Mouse (Mus musculus): ENCODE data around the gene Lrrn2. TPM values are rescaled to one million over a fixed set of nuclear protein-coding genes. Genes with fewer than 3 reads are reported as not detected.

Gene Lrrn2
- total RNA-seq, 2 experiments from 2014 or later, result not detected

DNA sequence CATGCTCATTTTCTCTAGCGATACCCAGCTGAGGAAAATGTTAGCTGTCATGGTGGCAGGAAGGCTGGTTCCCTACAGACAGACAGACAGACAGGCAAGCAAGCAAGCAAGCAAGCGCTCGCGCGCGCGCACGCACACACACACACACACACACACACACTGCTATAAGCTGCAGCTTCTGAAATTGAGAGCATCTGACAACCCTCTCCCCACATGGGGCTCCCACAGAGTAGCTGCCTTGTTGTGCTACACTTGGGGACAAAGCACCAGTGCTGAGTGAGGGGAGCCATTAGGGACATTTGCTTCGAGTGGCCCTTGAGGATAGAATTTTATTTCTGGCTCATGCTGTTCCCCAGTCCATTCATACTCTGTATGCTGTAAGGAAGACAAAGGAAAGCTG lies 42.2 kb downstream of the Lrrn2 start:
- no peak for ATAC-seq (replicated peaks; ENCODE audit: low FRiP score, poor library complexity, severe bottlenecking)

DNA sequence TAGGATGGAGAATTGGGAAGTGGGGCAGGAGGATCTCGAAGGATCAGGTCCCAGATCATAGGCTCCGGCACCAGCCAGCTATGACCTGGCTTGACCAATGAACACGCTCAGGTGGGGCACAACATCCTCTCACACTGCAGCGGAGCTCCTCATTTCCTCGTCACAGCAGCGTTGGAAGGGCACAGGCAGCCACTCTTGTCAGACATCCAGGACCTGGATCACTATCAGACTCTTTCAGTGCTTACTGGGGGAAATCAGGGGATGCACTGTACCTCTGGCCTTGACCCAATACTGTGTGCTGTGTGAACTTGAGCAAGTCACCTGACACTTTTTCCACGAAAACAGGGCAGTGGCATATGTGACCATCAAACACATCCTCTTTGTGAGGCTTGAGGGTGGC lies 45.2 kb downstream of the Lrrn2 start:
- no peak for ATAC-seq (replicated peaks; ENCODE audit: low FRiP score, poor library complexity, severe bottlenecking)

DNA sequence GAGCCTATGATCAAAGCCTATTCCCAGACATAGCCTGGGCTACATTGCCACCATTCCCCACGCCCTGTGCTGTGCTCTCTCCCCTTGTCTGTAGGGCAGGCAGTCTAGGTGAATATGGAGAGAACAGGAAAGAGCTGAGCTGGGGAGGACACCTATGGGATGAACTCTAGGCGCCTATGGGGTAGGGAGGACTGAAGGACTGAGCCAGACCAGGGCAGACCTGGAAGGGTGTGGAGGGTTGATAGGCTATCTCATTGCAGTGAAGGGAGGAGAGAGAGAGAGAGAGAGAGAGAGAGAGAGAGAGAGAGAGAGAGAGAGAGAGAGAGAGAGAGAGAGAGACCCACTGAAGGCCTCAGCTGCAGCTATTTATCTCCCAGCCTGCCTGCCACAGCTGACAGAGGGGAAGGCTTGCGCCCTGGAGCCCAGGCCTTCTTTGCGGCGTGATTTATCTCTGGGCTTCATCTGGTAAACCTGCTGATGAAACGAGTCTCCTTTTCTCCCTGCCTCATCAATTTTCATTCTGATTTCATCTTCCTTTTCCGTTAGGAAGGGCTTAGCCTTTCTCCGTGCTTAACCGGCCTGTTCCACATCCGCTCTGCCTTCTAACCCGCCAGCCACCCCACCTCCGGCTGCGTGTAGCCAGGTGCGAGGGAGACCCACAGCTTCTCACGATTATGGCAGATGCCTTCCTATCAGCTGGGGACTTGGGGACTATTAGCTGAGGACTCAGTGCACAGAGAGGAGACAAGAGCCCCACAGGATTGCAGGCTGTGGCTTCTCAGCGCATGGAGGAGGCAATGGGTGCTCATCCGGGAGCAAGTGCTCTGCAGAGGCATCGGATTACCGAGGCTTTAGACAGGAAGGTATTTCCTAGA lies 48.2 kb downstream of the Lrrn2 start:
- ATAC-seq (replicated peaks; ENCODE audit: low FRiP score, poor library complexity, severe bottlenecking), result no peak

- no peak for ATAC-seq (replicated peaks; ENCODE audit: low FRiP score, poor library complexity, severe bottlenecking)
Measured at GRCm38 (mm10) chr1:132928907-132929250, 48.8 kb downstream of the Lrrn2 start.

DNA sequence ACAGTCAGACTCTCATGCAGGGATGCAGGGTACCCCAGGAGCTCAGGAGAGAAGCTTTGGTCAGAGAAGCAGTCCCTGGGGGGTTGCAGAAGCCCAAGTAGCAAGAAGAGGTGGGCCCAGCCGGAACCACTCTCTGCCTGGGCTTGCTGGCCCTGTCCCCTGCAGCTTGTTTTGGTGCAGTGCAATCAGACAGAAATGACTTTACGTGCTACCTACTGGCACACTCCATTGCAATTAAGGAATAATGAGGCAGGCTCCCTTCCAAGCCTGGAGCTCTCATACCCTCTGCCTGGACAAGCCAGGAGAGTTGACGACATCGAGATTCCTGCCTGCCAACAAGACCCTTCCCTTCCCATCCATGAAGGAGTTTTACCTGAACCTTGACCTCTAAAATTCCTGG lies 50.2 kb downstream of the Lrrn2 start:
- no peak for ATAC-seq (replicated peaks; ENCODE audit: low FRiP score, poor library complexity, severe bottlenecking)

GRCm38 (mm10) chr1:132932421-132932820 lies 52.3 kb downstream of the Lrrn2 start:
- ATAC-seq (replicated peaks; ENCODE audit: low FRiP score, poor library complexity, severe bottlenecking), result no peak

DNA sequence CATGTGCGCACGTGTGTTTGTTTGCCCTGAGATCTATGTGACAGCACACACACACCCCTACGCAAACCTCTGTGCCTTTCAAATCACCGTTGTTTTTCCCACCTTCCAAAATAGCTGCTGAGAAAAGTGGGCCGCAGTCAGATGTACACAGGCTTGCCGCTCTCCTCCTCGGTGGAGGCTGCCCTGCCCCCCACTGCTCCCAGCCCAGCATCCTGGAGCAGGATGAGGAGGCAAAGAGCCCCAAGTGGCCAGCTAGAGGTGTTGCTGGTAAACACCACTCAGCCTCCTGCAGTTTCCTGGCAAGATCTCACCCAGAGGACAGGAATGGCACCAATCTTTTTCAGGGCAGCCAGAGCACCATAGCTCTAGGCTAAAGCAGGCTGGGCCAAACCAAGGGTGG lies 54.8 kb downstream of the Lrrn2 start:
- ATAC-seq (replicated peaks; ENCODE audit: low FRiP score, poor library complexity, severe bottlenecking), result no peak

- ATAC-seq (replicated peaks; ENCODE audit: low FRiP score, poor library complexity, severe bottlenecking), result no peak
Measured at GRCm38 (mm10) chr1:132937296-132938030, 57.4 kb downstream of the Lrrn2 start.

DNA sequence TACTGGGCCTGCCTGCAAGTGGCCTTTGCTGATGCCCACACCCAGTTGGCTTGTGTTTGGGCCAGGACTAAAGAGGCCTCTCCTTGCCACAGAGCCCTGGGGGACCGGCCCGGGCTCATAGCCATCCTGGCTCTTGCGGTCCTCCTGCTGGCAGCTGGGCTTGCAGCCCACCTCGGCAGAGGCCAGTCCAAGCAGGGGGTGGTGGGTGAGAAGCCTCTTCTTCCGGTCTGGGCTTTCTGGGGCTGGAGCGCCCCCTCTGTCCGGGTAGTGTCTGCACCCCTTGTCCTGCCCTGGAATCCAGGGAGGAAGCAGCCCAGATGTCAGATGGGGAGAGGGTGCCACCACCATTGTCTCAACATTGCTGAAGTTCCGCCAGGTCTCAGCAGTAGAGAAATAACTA lies 58.9 kb downstream of the Lrrn2 start:
- no peak; the same call in 1 of the 2 replicates for ATAC-seq (replicated peaks; ENCODE audit: low FRiP score, poor library complexity, severe bottlenecking)

GRCm38 (mm10) chr1:132945826-132946225 lies 65.8 kb downstream of the Lrrn2 start:
- no peak for ATAC-seq (replicated peaks; ENCODE audit: low FRiP score, poor library complexity, severe bottlenecking)

- no peak for ATAC-seq (replicated peaks; ENCODE audit: low FRiP score, poor library complexity, severe bottlenecking)
Measured at GRCm38 (mm10) chr1:132947811-132948210, 67.7 kb downstream of the Lrrn2 start.

GRCm38 (mm10) chr1:132956809-132957208 lies 76.7 kb downstream of the Lrrn2 start:
- no peak for ATAC-seq (replicated peaks; ENCODE audit: low FRiP score, poor library complexity, severe bottlenecking)

GRCm38 (mm10) chr1:132961751-132962150 lies 81.7 kb downstream of the Lrrn2 start:
- ATAC-seq (replicated peaks; ENCODE audit: low FRiP score, poor library complexity, severe bottlenecking), result no peak

DNA sequence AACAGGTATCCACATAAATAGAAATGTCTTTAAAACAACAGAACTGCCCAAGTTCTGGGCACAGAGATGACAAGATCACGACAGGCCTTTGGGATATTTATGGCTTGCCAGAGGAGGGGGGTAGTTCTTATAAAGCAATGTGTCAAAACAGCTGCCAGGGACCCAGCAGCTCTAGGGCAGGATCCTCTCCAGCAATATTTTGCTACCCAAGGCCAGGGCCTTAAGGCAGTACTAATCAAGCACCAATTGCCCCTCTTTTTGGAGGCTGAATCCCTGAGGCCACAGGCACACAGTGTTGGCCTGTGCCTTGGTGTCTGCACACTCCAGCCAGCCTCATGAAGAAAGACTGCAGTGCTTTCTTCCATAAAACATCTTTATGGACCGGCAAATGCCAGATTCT lies 84.0 kb downstream of the Lrrn2 start:
- no peak for ATAC-seq (replicated peaks; ENCODE audit: low FRiP score, poor library complexity, severe bottlenecking)

DNA sequence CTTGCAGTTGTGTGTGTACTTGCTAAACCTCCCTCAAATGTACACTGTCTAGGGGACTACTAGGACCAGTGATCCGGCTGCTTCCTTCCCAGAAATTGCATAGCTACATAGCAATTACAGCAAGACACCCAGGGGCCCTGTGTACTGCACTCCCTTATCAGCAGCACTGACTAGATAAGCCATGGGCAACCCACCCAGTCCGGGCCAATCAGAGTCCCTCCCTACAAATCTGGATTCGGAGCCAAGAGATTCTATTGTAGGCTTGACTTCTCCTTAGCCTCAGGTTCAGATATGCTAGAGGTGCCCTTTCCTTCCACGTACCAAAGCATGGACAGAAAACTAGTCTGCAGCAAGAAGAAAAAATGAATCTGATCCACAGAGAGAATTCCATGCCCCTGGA lies 84.6 kb downstream of the Lrrn2 start:
- no peak for ATAC-seq (replicated peaks; ENCODE audit: low FRiP score, poor library complexity, severe bottlenecking)

DNA sequence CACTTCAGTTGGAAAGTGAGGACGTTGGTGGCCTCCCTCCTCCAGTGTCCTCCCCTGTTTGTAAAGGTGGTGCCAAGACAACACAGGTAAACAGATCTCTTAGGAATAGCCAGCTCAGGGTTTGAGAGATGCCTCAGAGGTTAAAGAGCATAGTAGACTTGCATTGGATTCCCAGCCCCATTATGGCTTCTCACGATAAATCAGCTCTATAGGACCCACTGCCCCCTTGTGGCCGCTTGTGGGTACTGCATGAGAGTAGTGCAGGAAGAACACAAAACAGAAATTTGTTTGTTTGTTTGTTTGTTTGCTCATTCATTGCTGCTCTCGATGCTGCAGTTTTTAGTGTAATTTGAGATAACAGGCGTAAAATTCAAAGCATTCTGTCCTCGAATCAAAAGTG lies 88.6 kb downstream of the Lrrn2 start:
- peak; percentile 56; the same call in 1 of the 2 replicates for ATAC-seq (replicated peaks; ENCODE audit: low FRiP score, poor library complexity, severe bottlenecking)

DNA sequence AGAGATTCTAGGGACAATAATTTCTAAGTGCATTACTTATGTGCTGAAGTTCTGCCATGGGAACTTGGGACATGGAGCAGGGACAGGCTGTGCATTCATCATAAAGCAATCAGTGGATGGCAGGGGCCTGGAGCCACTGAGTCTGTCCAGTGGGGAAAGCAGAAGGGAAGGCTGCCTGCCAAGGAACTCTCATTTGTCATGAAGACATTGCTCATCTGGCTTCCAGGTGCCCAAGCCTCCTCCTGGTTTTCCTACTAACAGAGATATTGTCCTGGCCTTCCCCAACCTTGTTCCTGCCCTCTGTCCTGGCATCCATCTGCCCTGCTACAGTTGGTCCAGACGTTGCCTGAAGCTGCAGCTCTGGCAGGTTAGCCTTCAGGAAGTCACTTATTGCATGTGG lies 97.3 kb downstream of the Lrrn2 start:
- no peak for ATAC-seq (replicated peaks; ENCODE audit: low FRiP score, poor library complexity, severe bottlenecking)

DNA sequence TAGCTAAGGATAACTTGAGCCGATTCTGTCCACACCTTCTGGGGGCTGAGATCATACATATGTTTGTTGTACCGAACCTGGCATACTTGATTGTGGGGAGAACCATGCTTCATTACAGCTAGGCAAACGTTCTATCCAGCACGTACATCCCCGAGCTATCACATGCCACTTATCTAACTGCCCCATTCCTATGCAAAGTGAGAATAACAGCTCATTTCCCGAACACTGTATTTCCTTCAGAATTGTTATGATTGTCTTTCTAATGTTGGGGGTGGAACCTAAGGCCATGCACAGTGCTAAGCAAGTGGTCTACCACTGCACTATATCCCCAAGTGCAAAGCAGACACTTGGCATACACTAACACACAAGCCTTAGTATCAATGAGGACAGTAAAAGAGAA lies 101.2 kb downstream of the Lrrn2 start:
- ATAC-seq (replicated peaks; ENCODE audit: low FRiP score, poor library complexity, severe bottlenecking), result no peak

GRCm38 (mm10) chr1:132982728-132983127 lies 102.7 kb downstream of the Lrrn2 start:
- peak; percentile 59 for ATAC-seq (replicated peaks; ENCODE audit: low FRiP score, poor library complexity, severe bottlenecking)

DNA sequence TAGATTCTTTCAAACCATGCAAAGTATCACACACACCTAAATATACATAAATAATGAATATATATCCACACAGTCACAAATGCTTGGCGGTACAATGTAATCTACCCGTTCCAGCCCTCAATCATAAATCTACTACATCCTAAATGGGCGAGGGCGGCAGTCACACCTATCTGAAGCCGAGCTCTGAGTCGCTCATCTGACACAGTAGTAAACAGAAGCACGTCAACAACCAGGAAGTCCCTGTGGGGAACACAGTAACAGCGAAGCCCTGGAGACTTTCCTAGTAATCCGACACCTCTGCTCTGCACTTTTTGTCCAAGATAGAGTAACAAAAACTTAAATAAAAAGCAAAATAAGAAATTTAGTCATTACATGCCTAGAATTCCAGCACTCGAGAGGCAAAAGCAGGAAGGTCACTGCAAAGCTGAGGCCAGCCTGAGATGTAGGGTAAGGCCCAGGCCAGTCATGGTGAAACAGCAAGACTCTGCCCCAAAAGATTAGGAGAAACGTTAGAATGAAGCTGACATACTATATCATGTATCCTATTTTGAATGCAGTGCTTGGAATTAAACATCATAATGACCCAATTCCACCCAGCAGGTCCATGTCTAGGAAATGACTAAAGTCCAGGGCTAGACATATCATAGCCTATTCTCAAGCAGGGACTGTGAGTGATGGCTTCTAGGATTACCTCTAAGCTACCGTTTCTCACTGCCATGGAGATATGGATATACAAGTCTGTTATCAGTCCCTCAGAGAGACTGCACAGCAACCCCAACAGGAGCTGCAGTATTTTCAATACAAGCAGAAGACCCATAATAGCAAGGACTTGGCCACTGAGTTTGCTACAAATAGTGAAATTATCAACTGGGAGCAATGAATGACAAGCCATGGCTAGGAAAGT lies 108.7 kb downstream of the Lrrn2 start:
- ATAC-seq (replicated peaks; ENCODE audit: low FRiP score, poor library complexity, severe bottlenecking), result peak; percentile 80

All from erythroblast, adult 5-6 weeks (primary cell).